Mouse (Mus musculus) frontal cortex, postnatal 14 days (tissue): ENCODE measurements at regions not wholly inside any gene's neighbourhood (a gene's known extent, or its start where the extent isn't known, plus 50 kb on each side); places are given as distances from the start of the nearest gene placed in this dataset.

Source experiments
- DNase-seq, 2 experiments: peaks; one replicate each; pipeline ENCODE4 v3.0.0; 2022; ENCODE audit warnings: low spot score in 2 of 2

DNA sequence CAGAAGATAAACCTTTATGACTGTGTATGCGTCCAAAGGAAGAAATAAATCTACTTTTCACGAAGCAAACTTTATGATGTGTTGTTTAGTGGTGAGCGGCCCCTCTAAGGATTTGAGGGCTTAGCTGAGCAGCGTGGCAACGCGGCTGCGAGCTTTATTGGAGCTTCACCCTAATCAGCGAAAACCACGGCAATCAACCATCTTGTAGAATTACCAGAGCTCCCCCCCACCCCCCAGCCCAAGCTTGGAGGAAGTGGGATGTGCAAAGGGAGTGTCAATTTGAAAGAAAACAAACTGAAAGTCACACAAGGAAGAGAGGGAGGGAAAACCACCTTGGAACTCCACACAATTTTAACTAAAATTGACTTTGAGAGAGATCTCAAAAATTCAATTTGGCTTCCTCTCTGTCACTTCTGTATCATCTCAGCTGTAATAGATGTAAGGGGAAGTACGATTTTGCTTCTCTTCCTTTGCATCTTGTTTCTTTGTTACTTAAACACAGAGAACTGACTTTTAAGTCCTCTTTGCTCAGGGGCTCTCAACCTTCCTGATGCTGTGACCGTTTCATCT, 229.1 kb upstream of the Satb1 start:
- no peak for DNase-seq

DNA sequence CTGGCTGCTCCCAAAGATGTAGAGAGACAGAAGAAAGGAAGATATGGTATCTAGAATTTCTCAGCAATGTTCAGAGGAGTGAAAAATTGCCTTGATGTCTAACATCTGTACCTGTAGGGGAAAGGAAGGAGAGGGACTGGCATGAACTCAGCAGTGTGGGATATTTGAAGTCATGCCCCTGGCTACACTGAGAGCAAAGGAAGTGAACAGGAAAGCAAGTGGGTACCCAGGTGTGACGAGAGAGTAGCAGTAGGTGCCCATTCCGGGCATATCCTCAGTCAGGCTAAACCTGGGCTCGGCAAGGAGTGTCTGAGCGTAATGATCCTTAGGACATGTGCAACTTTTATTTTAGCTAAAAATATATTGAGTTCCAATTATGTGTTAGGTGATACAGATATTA, 203.4 kb upstream of the Satb1 start:
- no peak for DNase-seq

DNA sequence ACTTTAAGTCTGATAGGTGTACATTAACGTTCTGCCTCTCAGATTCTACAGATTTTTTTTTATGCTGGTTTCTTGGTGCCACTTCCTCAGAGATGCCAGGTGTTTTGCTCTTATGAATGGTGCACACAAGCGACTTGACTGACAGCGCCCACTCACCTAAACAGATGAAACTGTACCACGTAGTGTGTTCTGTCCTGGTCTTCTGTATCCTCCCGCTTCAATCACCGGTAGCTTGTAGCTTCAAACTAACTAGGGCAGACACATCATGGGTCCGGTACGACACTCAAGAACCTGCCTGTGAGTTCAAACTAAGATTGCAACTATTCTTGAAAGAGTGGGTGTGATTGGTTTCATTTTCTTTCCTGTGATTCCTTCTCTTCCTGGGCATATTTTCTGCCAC, 198.0 kb upstream of the Satb1 start:
- no peak for DNase-seq

DNA sequence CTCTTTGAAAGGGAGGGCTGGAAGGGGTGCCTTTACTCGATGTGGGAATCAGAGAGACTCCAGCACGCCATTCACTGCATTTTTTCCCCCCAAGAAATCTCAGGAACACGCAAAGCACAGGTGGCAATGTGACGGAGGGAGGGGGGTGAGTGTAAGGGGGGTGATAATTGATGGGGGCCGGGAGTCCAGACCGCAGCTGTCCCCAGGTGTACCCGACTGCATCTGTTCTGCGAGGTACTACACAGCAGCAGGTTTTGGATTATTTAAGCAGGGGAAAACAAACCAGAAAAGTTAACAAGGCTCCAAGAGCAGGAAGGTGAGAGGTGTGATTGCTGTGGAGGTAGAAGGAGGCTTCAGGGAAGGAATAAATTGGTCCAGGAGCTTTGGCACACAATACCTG, 153.8 kb upstream of the Satb1 start:
- no peak for DNase-seq

DNA sequence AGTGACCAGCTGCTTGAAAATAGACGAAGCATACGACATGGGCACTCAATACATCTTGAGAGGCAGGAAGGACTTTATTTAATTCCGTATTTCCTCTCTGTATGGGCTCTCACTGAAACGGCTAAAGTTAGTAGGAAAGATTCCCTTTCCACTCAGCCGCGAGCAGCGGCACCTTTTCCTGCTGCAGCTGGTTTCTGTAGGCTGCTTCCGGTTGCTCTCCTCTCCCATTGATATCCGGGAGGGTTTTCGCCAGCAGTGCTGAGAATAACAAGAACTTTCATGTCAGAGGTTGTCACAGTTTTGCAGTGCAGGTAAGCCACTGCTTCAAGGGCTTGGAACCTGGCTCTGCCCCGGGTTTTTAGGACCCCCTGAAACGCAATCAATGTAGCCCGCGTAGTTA, 153.1 kb upstream of the Satb1 start:
- no peak for DNase-seq

DNA sequence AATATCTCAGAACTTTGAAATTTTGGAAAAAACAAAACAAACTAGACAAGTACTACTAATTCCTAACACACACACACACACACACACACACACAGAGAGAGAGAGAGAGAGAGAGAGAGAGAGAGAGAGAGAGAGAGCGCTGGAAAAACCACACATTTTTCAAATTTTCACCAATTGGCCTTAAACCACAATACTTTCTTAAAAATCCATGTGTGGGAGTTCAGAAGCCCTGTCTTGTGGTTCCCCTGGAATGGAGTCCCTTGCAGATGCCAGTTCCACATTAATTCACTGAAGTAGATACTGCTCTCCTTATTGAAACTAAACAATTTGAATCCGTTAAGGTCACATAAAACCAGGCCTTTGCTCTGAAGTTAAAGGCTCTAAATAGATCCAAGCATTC, 146.0 kb upstream of the Satb1 start:
- DNase-seq: no peak

DNA sequence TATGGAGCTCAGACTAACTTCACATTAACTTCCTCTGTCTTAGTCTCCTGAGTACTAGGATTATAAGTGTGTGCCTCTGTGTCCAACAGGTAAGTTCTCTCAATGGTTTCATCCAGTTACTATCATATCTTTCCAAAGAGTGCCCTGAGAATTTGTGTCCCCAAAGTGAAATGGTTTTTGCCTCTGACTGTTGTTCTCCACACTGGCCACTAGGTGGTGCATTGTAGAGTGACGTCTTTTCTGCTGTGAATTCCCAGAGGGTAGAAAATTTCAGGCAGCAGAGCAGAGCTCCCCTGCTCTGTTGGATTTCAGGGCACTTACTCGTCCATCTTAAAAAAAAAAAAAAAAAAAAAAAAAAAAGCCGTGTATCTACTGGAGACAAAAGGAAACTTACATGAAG, 138.4 kb upstream of the Satb1 start:
- no peak for DNase-seq

DNA sequence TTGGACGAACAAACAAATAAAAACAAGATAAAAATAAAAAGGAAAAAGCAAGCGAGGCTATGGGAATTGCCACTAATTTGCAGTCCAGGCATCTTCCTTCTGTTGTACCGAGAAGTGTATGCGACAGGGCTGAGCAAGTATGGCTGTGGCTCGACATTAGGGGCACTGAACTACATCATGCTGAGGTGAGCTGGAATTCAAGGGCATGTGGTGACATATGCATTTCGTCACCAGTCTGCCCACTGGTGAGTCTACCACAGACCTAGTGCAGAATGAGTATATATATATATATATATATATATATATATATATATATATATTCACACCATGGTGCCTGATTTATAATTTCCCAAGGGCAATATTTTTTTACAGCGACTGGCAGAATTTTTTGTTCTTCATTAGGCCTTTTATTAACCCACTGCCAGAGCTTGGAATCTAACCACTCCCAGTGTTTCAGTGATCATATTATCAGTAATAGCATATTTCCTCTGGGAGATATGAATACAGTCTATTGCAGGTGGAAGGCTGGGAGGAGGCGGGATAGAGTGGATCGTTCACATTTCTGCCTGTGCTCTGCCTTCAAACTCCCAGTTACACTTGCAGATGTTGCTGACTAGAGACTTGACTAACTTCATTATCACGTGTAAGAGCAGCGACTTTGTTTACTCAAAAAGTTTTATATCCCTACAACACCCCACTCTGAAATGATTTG, 133.6 kb upstream of the Satb1 start:
- DNase-seq: no peak

DNA sequence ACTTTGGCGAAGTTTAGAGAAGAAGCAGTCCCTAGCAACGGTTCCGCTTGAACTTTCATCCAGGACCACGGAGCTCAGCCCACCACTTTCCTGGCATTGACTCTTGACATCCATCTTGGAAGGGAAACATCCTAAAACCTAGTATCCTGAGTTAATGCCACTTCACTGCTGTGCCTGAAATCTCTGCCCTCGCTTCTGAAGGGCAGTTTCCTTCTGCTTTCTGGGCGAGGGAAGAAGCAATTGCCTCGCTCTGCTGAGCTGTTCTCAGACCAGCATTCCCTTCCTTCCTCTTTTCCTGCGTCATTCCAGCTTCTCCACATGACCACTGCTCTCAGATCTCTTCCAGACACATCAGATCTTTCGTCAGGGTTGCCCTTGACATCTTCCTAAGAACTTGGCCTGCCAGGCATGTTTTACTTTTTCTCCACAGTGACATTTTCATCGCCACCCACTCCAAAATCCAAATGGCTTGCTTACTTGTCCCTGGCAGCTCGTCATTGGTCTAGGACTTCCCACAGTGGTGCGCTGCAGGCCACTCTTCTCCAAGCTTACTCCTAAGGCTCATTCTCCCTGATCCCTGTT, 129.5 kb upstream of the Satb1 start:
- no peak for DNase-seq

DNA sequence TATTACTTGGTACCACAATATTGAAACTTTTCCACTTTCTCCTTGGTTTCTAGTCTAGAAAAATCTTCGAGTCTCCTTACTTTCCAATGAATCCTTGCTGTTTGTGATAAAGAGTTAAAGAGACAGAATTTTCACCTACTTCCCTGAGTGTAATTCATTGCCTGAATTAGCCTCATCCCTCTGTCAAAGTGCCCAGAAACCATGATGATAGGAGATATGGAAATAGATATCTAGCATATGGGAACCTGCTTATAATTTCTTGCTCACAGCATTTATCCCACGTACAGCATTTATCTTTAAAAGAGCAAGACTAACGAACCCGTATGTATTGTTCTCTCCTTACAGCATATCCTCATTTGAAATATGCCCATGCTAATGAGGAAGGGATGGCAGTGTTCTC, 128.2 kb upstream of the Satb1 start:
- no peak for DNase-seq

DNA sequence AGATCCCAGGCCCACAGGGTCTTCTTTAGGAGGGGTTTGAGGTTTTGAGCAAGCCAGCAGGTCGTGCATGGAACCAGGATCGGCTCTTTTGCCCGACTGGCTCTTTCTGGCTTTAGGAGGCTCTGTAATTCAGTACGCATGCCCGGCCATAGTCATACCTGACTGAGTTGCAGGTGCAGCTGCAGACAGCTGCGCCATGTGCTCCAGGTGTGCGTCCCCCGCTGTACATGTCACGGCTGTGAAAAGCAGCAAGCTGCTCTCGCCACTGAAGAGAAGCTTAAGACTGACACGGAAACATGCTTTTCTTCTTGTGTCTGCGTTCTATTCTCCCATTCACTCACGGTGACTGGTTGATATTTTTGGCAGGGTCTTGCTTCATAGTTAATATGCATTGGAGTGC, 123.2 kb upstream of the Satb1 start:
- DNase-seq: no peak

DNA sequence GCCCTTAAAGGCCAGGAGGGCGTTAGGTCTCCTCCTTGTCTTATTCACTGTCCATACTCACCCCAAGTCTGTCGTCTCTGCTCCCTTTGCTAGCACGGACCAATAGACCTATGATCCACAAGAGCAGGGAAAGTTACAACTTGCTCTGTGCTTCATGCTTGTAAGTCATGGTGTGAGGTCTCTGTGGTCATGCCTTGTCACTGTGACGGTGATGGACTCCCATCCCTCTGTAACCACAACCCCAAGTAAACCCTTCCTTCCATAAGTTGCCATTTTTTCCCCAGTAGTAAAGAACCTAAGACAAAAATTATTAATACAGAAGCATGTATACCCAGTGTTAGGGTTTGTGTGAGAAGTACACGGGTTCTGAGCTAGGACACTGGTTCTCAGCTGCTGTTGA, 104.6 kb upstream of the Satb1 start:
- DNase-seq: no peak

DNA sequence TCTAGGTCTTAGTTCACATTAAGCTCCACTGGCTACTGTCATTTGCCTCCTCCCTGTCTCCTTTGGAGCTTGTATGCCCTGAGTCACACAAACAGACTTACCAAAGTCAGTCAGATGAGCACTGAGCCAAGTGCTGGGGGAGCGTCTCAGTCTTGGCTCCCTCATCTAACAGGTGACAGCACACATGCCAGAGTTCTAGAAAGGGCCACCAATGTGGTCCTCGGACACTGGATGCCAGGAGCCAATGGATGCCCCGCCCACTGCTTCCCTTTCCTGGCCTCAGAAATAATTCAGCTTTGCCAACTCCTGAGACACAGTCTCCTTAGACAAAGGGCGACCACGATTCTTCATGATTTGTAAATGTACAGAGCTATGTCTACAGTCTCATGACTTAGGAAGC, 103.0 kb upstream of the Satb1 start:
- no peak for DNase-seq

DNA sequence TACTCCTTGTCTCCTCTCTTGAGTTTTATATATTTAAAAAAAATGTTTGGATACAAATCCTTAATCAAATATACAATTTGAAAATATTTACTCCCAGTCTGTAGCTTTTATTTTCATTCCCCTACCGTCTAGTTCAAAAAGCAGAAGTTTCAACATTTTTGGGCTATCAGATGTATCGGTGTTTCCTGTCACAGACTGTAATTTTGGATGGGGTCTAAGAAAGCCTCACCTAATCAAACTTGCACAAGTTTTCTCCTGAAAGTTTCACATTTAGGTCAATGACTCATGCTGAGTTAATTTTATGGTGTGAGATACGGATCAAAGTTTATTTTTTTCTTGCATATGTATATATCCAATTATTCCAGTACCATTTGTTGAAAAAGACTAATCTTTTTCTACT, 93.3 kb upstream of the Satb1 start:
- DNase-seq: no peak

DNA sequence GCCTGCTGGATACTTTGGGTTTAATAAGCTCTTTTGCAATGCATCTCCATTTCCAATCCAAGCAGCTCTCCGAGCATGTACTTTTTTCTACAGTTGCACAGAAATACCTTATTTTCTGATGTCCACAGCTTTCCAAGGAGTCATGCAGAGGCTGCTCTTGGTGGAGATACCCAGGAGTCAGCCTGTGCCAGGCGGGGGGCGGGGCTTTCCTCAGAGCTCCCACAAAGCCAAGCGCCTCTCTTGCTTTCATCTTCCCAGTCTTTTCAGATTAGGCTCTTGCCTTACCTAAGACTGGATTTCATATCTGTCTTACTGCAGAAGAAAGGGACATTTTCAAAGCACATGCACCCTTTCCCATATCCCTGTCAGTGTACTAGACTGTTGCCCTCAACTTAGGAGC, 73.9 kb upstream of the Satb1 start:
- no peak for DNase-seq

DNA sequence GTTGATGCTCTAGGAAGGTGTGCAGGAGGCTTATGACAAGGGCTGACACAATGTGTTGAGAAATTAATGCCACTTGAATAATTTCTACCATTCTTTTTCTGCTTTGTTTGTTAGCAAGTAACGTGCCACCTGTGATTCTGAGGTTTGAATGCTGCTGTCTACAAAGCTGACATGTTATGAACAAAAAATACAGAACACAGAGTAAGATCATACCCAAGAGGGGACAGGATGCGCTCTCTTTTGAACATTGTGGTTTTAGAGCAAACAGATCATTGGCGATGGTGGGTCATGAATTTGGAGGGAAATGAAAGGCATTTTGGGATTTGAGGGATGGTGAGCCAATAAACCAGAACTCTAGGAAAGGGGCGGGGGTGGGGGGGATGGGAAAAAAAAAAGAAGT, 73.3 kb upstream of the Satb1 start:
- no peak for DNase-seq

DNA sequence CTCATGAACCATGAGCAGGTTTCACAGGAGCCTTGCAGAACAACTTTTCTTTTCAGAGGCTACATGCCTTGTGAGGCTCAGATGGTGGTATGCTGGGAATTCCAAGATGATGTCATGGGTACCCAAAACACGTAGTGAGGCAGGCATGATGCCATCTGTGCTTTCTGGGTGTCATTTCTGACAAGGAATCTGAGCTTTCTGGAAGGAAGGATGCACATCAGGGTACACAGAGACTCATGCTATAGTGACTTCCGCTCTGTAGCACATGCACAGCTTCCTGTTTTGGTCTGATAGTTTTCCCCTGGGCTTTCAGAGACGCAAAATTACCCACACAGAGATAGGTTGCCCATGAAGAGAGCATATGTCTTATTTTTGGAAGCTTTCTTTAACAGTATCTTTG, 70.8 kb upstream of the Satb1 start:
- DNase-seq: no peak

DNA sequence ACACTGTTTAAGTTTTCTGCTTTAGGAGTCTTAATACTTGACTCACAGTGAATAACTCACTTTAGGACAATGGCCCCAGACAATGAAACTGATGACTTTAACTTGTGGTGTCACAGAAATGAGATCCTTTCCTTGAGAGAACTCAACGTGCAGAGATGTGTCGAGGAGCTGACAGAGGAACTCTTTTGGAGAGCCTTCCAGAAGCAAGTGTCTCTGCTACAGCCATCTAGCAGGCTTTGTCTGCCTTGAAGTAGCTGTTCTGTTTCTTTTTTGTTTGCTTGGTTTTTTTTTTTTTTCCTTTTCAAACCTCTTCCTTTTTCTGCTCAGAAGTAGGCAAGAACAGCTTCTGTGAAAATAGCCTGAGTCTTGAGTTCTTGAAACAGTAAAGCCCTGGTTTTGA, 66.3 kb upstream of the Satb1 start:
- no peak for DNase-seq

DNA sequence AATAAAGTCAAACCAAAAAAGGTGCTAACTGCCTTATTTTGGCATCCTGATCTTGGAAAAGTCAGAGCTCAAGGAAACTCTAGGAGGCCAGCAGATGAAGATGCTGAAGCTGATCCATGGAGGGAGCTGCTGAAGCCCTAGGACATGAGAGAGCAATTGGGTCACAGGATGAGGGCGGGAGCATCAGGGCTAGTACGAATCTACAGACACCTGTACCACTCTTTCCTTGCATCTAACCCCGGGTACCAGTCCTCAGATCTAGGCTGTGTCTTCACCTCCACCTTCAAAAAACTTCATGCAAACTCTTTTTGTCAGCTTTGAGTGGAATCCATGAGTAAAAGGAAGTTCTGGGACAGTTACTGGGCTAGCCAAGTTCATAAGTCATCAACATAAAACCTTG, 63.1 kb upstream of the Satb1 start:
- no peak for DNase-seq

DNA sequence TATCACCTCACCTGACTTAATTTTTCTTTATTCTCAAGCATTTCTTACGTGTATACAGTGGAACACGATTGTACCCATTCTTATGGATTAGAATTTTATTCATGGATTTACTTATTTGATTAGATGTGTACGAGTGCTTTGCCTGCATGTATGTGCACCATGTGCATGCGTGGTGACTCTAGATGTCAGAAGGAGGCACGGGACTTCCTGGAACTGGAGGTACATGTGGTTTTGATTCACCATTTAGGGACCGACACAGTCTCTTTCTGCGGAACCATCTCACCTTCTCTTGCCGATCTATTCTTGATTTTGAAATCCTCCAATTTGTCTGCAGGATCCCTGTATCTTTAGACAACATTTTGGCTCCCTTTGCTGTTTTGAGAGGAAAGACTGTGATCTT, 61.2 kb upstream of the Satb1 start:
- no peak for DNase-seq

DNA sequence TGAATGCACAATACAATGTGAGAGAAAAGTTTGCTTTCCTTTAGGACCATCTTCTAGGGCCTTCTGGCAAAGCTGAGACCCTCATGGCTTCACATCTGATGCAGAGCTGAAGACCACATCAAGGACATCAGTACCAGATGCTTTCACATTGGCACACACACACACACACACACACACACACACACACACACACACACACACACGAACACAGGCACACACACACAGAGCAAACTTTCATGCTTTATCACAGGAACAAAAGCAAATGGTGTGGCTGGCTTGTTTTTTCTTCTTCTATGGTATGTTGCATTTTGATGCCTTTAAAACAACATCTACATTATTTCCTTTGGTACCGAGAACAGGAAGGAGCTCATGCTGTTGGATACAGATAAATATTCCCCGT, 59.8 kb upstream of the Satb1 start:
- DNase-seq: no peak

DNA sequence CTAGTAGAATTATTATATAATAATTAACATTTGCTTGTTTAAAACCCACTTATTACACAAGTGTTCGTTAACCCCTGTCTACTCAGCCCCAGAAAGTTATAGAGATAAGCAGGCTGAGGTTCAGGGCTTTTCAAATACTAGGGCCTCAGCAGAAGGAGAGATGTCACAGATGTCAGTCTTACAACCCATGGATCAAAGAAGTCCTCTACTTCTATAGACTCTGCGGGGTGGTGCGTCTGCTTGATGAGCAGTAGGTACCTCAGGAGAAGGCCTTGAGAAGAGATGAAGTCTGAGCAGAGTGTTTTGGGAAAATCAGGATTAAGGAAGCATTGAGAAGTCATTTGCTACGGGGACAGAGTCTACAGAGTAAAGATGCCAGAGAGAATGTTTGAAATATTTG, 59.1 kb upstream of the Satb1 start:
- no peak for DNase-seq
